Mouse (Mus musculus) stomach, embryonic 14.5 days (tissue): ENCODE results near the gene Gm20388. TPM values are rescaled to one million over a fixed set of nuclear protein-coding genes. Genes with fewer than 3 reads are reported as not detected.

ENCODE experiments used
- ATAC-seq: fragments of 200-750 bp; cut with Nextera tagmentation; 2 replicates; pipeline ENCODE4 v1.8.0; 2017; ENCODE audit warnings: low read depth, moderate TSS enrichment; ENCODE audit not compliant: insufficient number of reproducible peaks, insufficient read depth, low FRiP score
- H3K27ac ChIP-seq: fragments of 300-500 bp; sonication (generic); 2 replicates; pipeline ENCODE4 v1.5.1; 2014; ENCODE audit warnings: mild to moderate bottlenecking, low read length, moderate library complexity, mixed read lengths
- H3K27me3 ChIP-seq: fragments of 300-500 bp; sonication (generic); 2 replicates; pipeline ENCODE4 v1.6.1; 2014; ENCODE audit warnings: low read length, control low read depth, mixed read lengths; ENCODE audit not compliant: control insufficient read depth, insufficient read depth
- H3K36me3 ChIP-seq: fragments of 300-500 bp; sonication (generic); 2 replicates; pipeline ENCODE4 v1.6.1; 2014; ENCODE audit warnings: mild to moderate bottlenecking, control low read depth, low read length, moderate library complexity, mixed read lengths; ENCODE audit not compliant: control insufficient read depth, insufficient read depth
- H3K4me1 ChIP-seq: fragments of 300-500 bp; sonication (generic); 2 replicates; pipeline ENCODE4 v1.6.1; 2014; ENCODE audit warnings: low read length, control low read depth, mixed read lengths; ENCODE audit not compliant: control insufficient read depth, insufficient read depth
- H3K4me2 ChIP-seq: fragments of 300-500 bp; sonication (generic); replicated peaks from 2 replicates; pipeline ENCODE4 v1.6.1; 2014; ENCODE audit warnings: low read depth, low read length, control low read depth
- H3K4me3 ChIP-seq: fragments of 300-500 bp; sonication (generic); 2 replicates; pipeline ENCODE4 v1.5.1; 2014; ENCODE audit warnings: low read depth, low read length, control low read depth
- H3K9ac ChIP-seq: fragments of 300-500 bp; sonication (generic); replicated peaks from 2 replicates; pipeline ENCODE4 v1.6.1; 2014; ENCODE audit warnings: low read depth, mild to moderate bottlenecking, control low read depth, low read length, moderate library complexity, mixed read lengths
- H3K9me3 ChIP-seq: fragments of 300-500 bp; sonication (generic); 2 replicates; pipeline ENCODE4 v1.6.1; 2016; ENCODE audit warnings: low read depth, low read length, control low read depth; ENCODE audit not compliant: control insufficient read depth
- WGBS: fragments of 180-500 bp; shearing (Covaris S2); extraction: QIAGEN DNeasy Blood & Tissue Kit; methylation state at CpG from one replicate; pipeline ENCODE4 v1.1.7; 2014; 5-methylcytosine and 5-hydroxymethylcytosine counted together
- polyA plus RNA-seq: library from polyadenylated mRNA; unstranded; fragments of >200 nt; fragmentation: Nextera tagmentation; extraction: Ambion mirVana; gene quantifications from 2 replicates; pipeline ENCODE4 v1.2.1, GENCODE M21; 2014

Gm20388 gene
- polyA plus RNA-seq, 1 experiment from 2014 or later: 11.4 TPM

DNA sequence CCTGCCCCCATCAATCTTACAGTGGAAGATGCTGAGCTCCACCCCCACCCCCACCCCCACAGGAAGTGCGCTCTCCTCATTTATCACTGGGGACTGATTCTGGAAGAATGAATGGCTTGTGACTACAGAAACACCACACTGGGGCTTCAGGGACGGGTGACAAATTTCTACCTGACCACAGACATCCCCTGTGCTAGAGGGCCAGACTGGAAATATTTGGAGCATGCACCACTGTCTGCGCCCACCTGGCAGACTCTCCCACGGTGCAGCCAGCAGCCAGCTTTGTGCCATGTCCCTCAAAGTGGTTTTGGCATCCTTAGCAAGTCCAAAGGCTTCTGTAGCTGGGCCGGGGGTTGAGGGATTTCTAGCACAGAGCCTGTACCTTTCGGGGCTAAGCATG, 997.0 kb downstream of the Gm20388 start:
- Histone ChIP-seq H3K27ac (no peak overlapping the region), H3K4me1 (0 out of 2 replicates have a peak, but pooled peaks cover 5% of the 10 kb centered on the region), H3K4me3 (no peak overlapping the region), H3K9me3 (no peaks in the 10 kb centered on the region), H3K27me3 (no peaks in the 10 kb centered on the region), H3K4me2 (no peak overlapping the region), H3K36me3 (no peaks in the 10 kb centered on the region), H3K9ac (no peak overlapping the region)
- WGBS: 42% methylated on average over 6 of the region's 6 CpGs
- no peak for ATAC-seq

DNA sequence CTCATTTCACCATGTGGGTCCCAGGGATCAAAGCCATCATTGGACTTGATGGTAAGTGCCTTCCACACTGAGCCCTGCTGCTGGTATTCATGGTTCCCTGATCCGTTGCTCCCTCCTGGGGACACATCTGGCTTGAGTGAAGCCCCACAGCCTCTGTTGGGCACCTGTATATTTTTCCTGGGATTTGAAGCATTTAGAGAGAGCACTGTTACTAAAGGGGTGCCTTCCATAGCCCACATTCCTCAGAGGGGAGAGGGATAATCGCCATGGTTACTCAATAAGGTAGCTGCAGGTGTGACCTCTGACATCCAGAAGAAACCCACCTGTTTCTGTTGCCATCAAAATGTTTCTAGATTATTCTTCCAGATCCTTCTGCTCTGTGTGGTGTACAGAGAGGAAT, 1000.3 kb downstream of the Gm20388 start:
- no peaks in the 10 kb centered on the region for H3K9me3 ChIP-seq
- no peak overlapping the region for H3K4me3 ChIP-seq
- WGBS: 48% methylated on average over 2 of the region's 2 CpGs
- no peak for ATAC-seq
- H3K27ac ChIP-seq: no peak overlapping the region
- H3K4me2 ChIP-seq: no peak overlapping the region
- H3K27me3 ChIP-seq: no peaks in the 10 kb centered on the region
- no peak overlapping the region for H3K9ac ChIP-seq
- H3K36me3 ChIP-seq: no peaks in the 10 kb centered on the region
- H3K4me1 ChIP-seq: peaks cover 9% of the 10 kb centered on the region; the same call in 1 of the 2 replicates

DNA sequence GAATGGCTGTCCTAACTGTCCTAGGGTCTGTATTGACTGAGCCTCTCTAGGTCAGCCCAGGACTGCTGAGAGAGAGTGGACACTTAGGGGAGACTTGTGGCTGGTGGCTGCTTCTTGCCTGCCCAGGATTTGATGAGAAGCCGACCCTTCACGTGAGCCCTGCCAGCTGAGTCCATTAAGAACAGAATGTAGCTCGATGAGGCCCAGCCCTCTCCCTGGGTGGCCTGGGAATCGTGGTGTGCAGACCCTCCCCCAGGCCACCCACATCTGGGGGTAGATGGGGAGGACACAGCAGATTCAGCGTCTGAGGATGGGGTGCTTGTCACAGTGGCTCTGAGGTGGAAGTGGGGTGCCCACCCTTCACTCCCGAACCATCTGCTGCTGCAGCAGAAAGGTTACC, 1001.8 kb downstream of the Gm20388 start:
- Histone ChIP-seq H3K4me3 (no peak overlapping the region), H3K9me3 (no peaks in the 10 kb centered on the region), H3K27me3 (no peaks in the 10 kb centered on the region), H3K9ac (no peak overlapping the region), H3K4me2 (no peak overlapping the region), H3K27ac (0 out of 2 replicates have a peak overlapping the region, but pooled peaks have one; percentile 44), H3K36me3 (no peaks in the 10 kb centered on the region), H3K4me1 (peaks cover 9% of the 10 kb centered on the region; the same call in 1 of the 2 replicates)
- 23% methylated on average over 6 of the region's 6 CpGs for WGBS
- ATAC-seq: no peak

DNA sequence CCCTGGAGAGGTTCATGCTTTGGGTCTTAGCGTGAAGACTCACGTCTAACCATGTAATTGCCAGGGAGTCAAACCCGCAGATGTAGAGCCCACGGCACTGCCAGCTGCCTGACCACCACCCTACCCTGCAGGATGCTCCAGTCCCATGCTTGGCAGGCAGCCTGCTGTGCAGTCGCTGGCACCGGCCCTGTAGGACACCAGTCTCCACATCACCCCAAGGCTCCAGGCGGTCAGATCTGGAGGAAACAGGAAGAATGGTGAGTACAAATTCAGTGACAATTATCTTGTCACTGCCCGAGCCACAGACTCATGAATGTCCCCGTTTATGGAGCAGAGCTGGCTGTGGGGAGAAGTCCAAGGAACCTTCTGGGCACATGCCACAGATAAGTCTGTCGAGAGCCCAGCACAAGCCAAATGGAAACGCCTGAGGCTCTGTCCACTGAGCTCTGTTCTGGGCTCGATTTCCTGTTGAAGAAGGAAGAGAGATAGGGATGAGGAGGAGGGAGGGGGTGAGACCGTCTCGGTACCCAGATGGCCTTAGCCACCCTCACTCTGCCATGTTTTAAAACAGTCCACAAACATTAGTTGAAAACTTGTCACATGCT, 1006.3 kb downstream of the Gm20388 start:
- no peak overlapping the region for H3K9ac ChIP-seq
- H3K4me1 ChIP-seq: peaks cover 9% of the 10 kb centered on the region; the same call in 1 of the 2 replicates
- H3K27me3 ChIP-seq: no peaks in the 10 kb centered on the region
- no peaks in the 10 kb centered on the region for H3K9me3 ChIP-seq
- no peaks in the 10 kb centered on the region for H3K36me3 ChIP-seq
- no peak overlapping the region for H3K27ac ChIP-seq
- 65% methylated on average over 14 of the region's 14 CpGs for WGBS
- ATAC-seq: no peak
- no peak overlapping the region for H3K4me3 ChIP-seq
- H3K4me2 ChIP-seq: no peak overlapping the region

DNA sequence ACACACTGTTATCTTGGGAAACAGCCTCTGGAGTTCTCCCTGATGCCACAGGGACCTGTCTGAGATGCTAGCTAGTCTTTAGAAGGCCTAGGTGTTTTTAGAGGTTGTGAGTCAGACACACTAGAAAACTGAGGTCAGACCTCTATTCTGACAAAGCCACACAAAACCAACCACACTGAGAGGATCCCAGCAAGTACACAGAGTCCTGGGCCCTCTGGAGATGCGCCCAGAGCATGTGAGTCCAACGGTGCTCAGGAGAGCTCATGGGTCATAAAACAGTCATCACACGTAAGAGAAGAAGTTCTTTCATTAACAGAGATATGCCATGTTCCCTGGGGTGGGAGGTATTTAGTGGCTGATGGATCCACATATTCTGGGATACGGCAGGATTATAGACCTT, 1009.9 kb downstream of the Gm20388 start:
- Histone ChIP-seq H3K9me3 (no peaks in the 10 kb centered on the region), H3K27me3 (no peaks in the 10 kb centered on the region), H3K4me1 (no peaks in the 10 kb centered on the region), H3K27ac (no peak overlapping the region), H3K4me3 (no peak overlapping the region), H3K4me2 (no peak overlapping the region), H3K9ac (no peak overlapping the region), H3K36me3 (no peaks in the 10 kb centered on the region)
- 77% methylated on average over 4 of the region's 4 CpGs for WGBS
- no peak for ATAC-seq

DNA sequence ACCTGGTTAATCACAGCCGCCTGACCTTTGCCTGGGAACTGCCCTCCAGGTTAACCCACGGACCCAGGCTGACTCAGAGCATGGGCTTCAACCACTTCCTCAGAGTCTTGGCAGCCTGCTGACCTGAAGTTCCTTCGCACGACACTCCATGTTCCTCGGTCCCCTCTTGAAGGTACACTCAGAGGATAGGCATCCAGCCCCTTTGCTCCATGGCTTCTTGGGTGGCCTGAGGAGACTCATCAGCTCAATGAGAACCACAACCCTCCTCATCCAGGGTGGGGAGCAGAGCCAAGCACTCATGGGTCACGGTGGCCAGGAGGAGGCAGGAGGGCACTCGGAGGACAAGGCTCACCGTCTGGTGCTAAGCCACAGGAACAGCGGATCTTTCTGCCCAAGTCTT, 1015.6 kb downstream of the Gm20388 start:
- Histone ChIP-seq H3K27me3 (no peaks in the 10 kb centered on the region), H3K9me3 (no peaks in the 10 kb centered on the region), H3K4me3 (no peak overlapping the region), H3K36me3 (no peaks in the 10 kb centered on the region), H3K4me1 (no peaks in the 10 kb centered on the region), H3K9ac (no peak overlapping the region), H3K4me2 (no peak overlapping the region), H3K27ac (no peak overlapping the region)
- no peak for ATAC-seq
- WGBS: 81% methylated on average over 9 of the region's 9 CpGs

DNA sequence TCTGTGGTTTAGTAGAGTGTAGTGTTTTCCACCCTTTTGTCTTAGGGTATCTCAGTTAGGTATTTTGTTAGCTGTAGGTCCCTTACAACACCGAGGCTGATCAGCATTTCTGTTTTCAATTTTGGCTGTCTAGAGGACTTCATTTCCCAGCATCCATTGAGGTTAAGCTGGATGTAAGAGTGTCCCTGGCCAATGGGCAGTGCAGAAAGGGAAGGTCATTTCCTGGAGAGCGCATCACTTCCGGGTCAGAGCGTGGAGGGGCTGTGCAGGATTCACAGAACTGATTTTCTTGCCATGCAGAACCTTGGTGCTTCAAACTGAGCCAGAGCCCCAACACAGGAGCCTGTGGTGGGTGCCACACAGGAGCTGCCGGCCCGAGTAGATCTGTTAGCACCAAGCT, 1017.4 kb downstream of the Gm20388 start:
- no peak overlapping the region for H3K4me2 ChIP-seq
- no peak overlapping the region for H3K4me3 ChIP-seq
- H3K27ac ChIP-seq: no peak overlapping the region
- no peak overlapping the region for H3K9ac ChIP-seq
- 85% methylated on average over 6 of the region's 6 CpGs for WGBS
- H3K27me3 ChIP-seq: no peaks in the 10 kb centered on the region
- H3K9me3 ChIP-seq: no peaks in the 10 kb centered on the region
- ATAC-seq: no peak
- no peaks in the 10 kb centered on the region for H3K36me3 ChIP-seq
- 0 out of 2 replicates have a peak, but pooled peaks cover 3% of the 10 kb centered on the region for H3K4me1 ChIP-seq

DNA sequence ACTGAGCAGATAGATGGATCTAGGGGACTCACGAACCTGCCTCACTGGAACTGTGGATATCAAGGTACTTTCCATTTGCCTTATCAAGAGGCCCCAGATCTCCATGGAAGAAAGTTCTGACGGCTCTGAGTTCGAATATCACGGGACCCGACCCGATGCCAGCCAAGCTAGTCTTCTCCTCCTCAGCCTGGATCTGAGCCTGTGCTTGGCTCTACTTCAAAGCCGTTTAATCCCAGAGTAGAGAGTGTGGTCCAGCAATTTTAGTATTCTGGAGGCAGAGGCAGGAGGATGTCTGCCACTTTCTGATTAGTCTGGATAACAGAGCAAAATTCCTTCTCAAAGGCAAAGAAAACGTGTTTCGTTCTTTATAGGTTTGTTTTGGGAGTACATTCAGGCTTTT, 1024.0 kb downstream of the Gm20388 start:
- Histone ChIP-seq H3K4me3 (no peak overlapping the region), H3K9ac (no peak overlapping the region), H3K36me3 (no peaks in the 10 kb centered on the region), H3K9me3 (no peaks in the 10 kb centered on the region), H3K4me2 (no peak overlapping the region), H3K4me1 (peaks cover 27% of the 10 kb centered on the region), H3K27ac (no peak overlapping the region), H3K27me3 (no peaks in the 10 kb centered on the region)
- ATAC-seq: no peak
- WGBS: 95% methylated on average over 9 of the region's 9 CpGs

DNA sequence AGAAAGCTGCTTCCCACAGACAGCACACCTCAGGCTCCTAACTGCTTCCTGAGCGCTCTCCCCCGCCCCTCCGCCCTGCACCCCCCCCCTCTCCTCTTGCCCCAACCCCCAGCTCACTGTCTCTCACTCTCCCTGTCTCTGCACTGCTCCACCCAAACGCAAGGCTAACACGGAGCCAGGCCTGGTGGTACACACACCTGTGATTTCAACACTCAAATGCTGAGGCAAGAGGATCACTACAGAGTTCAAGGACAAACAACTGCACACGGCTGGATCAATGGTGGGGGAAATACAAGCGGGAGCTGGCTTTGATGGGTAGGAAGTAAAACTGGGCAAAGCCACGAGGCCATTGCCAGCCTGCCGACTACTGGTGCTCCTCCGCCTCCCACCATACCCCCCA, 1026.0 kb downstream of the Gm20388 start:
- H3K27ac ChIP-seq: peak overlapping the region; percentile 59; the same call in 1 of the 2 replicates
- WGBS: 25% methylated on average over 9 of the region's 10 CpGs
- no peaks in the 10 kb centered on the region for H3K9me3 ChIP-seq
- peaks cover 32% of the 10 kb centered on the region for H3K4me1 ChIP-seq
- no peaks in the 10 kb centered on the region for H3K27me3 ChIP-seq
- no peak overlapping the region for H3K9ac ChIP-seq
- ATAC-seq: no peak
- no peak overlapping the region for H3K4me3 ChIP-seq
- H3K4me2 ChIP-seq: no peak overlapping the region
- H3K36me3 ChIP-seq: no peaks in the 10 kb centered on the region
